Mouse (Mus musculus) adrenal gland, postnatal 36 days (tissue): ENCODE results near the gene Znfx1. TPM values are rescaled to one million over a fixed set of nuclear protein-coding genes. Genes with fewer than 3 reads are reported as not detected.
"Not testable (repeated sequence)": the region's sequence is repeated elsewhere in the genome, so short reads cannot be mapped to it uniquely, and the experiment has no call there.

Source experiments
- DNase-seq, 2 experiments: peaks; one replicate each; pipeline ENCODE4 v3.0.0; 2021; ENCODE audit warnings: mixed read lengths in 1 of 2
- total RNA-seq, 2 experiments: library from RNA; stranded (reverse); gene quantifications; 2 replicates each; pipeline ENCODE4 v1.2.3; 2021

The Znfx1 gene
- total RNA-seq, 2 experiments from 2014 or later, result 50.0 to 57.8 TPM

DNA sequence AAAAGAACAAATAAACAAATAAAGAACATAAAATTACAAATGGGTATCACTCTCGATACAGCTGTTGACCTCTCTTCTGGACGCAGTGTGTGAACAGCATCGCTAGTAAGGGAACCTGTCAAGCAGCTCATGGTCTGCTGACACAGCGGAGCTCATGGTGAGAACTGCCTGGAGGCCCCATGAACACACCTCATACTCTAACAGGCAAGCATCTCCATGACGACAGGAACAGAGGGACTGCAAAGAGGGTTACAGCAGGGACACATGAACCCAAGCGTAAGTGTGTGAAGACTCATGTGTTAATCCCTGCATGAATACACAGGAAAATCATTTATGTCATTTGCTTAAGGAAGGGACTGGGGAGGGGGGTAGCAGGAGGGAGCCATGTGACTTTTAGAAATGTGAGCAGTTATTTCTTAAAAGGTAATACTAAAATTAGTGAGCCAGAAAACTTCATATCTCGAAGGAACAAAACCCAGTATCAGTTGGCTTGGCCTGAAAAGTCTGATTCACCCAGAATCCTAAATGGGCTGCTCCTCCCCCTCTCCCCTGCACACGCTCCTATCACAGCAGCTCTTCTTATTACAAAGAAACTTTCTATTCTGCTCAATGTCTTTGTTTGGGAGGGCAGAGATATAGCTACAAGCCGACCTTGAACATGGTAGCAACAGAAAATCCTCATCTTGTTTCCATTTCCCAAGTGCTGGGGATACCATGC lies 9.5 kb downstream of the Znfx1 start:
- no peak for DNase-seq

DNA sequence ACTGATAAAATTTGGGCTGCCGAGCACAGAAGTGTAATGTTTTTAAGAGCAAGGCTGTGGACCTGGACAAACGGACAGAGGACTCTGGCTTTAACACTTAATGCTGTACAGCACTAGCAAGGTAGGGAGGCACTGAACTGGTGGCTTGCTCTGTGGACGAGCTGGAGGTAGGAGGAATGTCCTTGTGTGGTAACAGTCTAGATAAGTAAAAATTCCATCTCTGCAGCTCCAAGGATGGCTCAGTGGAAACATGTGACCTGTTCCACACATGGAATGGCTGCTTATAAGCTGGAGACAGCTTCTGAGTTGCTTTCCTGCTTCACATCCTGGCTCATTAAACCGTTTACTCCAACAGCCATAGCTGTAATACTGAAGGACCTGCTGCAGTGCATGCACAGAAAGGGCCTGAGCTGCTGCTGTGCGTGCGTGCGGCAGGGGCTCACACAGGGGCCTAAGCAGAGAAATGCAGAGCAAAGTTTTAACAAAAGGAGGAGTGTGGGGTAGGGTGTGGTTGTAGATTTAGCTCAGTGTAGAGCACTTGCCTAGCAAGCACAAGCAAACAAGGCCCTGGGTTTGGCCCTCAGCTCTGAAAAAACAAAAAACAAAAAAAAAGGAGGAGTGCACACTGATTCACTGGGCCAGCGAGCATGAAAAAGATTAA lies 14.0 kb downstream of the Znfx1 start:
- DNase-seq, result no peak

DNA sequence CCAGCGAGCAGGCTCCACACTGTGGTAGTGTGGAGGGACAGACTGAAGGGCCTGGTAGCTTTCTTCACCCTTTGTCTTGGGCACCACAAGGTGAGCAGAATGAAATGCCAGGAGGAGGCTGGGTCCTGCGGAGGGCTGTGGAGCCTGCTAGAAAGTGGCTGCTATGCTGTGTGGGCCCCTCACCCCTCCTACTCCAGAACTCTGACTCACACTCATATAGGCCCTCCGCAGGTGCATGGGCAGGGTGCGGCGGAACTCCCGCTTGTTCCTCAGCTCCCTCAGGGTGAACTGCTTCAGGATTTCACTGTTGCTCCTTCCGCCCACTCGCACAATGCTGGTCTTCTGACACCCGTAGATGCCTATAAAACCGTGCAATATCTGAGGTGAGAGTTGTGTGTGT lies 14.6 kb downstream of the Znfx1 start:
- DNase-seq, result no peak

DNA sequence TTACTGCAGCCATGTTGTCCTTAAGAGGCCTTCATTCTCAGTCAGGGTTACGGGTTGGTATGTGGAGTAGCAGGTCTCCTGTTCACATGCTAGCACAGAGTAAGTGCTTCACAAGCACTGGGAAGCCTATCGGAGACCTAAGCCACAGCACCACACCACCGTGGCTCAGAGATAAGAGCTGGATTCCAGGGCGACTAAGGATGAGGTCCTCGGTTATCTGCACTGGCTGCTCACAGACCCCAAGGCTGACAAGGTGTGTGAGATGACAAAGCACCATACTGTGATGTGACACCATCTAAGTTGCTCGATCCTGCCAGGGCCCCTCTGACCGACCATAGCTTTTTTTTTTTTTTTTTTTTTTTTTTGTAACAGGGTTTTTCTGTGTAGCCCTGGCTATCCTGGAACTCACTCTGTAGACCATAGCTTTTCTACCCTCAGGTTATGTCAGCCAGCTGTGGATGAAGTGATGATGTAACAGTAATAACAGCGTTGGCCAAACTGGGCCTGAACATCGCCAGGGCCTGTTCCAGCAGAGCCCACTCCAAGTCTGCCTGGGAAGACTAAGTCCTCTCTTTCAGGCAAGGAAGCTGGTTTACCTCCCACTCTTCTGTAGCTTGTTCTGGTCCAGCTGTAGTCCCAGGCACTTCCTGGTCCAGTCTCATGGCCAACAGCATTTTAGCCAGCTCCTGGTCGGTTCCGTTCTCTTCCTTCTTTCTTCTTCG lies 19.3 kb downstream of the Znfx1 start:
- no peak for DNase-seq

DNA sequence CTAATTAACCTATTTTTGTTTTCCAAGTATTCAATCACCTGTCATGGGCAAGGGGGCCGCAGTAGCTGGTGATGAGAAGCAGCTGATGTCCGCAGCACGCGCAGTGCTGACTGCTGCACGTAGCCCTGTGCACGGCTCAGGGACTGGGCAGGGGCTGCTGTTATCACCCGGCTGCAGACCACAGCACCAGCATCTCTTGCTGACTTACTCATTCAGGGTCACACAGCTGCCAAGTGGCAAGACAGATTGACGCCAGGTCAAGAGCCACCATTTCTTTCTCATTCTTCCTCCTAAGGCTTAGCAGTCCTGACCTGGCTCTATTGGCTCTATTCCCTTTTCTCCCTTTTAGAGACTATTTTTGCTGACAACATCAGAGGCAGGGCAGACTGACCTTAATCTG lies 23.4 kb downstream of the Znfx1 start:
- peak; percentile 40 to 43 for DNase-seq

DNA sequence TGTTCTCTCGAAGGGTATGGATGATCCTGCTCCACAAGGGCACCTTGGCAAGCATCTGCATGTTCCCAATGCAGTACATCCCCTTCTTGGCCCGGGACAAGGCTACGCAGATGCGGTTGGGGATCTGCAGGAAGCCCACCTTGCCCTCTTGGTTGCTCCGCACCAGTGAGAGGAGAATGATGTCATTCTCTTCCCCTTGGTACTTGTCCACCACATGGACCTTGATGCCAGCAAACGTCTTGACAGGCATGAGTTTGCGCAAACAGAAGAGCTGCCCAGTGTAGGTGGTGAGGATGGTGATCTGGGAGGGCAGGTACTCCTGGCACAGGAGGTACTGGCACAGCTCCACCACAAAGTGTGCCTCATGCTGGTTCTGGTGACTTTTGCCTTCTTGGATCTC lies 24.1 kb downstream of the Znfx1 start:
- no peak for DNase-seq

DNA sequence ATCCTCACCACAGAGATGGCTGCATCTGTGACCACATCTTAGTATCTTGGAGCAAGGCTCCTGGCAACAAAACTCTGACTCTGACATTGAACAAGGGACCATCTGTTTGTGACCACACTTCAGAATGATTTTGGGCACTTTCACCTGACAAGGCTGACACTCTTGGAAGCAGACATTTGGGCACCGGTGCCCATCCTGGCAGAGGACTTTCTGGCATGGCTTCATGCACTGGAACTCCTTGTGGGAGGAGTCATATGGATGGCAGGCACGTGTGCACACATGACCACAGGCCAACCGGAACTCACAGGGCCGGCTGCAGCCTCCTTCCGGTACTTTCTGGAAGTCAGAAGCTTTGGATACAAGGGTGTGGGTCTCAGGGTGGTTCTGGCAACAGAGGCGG lies 24.5 kb downstream of the Znfx1 start:
- DNase-seq, result no peak

DNA sequence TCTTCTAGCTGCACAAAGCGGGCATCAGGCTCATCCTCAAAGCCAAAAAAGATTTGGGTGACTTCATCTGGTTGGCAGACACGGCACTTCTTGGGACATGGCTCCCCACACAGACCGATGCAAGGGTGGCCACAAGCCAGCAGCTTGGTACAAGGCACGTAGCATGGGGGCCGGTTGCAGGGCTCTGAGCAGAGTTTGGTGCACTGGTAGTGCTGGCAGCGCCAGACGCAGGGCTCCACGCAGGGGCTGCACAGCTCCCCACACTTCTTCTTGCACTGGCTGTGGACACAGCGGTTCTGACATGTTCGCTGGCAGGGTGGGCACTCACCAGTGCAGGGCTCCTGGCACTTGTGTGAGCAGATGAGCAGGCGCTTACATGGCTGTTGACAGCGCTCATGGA lies 25.1 kb downstream of the Znfx1 start:
- DNase-seq, result no peak

DNA sequence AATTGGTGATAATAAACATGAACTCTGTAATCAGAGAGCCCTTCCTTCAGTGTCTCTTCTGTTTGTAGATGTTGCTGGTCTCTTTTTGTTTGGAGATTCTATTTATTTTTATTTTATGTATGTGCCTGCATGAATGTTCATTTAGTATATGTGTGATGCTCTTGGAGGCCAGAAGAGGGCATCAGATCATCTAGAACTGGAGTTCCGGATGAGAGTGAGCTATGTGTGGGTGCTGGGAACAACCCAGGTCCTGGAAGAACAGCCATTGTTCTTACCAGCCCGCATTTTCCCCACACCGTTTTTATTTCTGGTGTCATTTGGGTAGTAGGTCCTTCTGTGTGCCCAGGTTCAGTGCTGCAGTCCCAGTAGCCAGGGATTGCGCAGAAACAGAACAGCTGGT lies 32.3 kb downstream of the Znfx1 start:
- DNase-seq, result no peak

DNA sequence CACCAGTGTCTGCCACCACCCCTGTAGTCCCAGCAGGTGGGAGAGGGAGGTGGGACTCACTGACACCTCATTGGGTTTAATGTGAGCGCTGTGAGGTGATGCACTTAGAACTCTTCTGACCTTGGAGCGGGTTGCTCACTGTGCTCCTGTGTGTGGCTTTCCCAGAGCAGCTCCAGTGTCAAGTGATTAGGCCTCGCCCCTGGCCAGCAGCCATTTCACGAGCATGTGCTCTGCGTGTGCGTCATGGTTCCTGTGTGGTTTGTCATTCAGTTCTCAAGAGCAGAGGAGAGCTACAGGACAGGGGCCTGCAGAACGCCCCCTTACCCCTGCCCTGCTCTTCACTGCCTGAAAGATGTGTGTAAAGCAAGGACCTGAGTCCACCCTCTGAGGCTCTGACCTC lies 34.3 kb downstream of the Znfx1 start:
- DNase-seq, result peak; percentile 64 to 67

DNA sequence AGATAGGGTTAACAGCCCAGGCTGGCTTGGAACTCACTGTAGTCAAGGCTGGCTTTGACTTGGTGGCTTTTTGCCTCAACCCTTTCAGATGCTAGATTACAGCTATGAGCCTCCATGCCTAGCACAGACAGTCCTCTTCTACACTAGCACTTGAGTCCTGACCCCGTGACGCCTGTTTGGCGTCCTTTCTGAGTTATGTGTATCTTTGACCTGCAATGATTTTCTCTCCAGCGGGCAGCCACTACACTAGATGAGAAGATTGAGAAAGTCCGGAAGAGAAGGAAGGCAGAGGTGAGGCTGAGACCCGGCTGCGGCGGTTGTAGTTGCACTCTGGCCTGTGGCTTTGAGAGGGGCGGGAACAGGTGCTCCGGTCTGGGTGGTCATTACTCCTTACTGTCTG lies 43.4 kb downstream of the Znfx1 start:
- no peak for DNase-seq

DNA sequence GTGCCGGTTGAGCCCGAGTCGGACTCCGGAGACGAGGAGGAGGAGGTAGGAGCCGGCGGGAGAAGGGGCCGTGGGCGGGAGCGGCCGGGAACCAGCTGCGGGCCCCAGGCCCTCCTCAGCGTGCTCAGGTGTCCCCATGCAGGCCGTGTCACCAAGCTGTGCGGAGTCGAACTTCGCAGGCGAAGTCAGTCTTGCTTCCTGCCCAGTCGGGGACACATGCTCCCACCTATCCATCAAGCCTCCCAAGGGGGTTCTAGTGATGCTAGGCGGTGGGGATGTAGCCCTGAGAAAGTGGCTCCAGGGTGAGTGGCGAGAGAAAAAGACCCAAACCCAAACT lies 47.5 kb downstream of the Znfx1 start:
- no peak for DNase-seq

DNA sequence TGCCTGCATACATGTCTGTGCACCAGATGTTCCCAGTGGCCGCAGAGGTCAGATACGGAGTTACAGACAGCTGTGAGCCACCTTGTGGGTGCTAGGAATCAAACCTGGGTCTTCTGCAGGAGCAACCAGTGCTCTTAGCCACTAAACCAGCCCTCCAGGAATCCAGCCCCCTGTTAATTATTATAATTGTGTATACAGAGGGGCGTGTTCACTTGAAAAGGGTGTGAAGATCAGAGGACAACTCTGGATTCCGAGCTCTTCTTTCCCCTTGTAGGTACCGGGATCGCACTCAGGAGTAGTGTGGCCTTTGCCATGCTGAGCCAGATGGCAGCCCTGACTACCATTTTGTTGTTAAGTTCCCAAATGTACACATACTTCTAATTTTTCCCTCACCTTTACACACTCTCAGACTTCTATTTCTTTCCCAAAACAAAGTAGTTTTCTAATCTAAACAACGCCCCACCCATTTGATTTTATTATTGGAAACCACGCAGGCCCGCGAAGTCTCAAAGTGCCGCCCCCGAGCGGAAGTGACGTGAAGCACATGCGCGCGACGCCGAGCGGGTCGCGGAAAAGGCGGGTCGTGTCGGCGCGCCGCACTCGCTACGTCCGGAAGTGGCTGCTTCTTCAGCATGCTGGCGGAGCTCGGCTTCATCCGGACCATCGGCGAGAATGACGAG lies 48.0 kb downstream of the Znfx1 start, which contains the start of gene Ddx27:
Gene Ddx27 (plus strand): TSS at position 492 of the 680 bp plus-strand sequence.
- peak; percentile 94 to 95 for DNase-seq

DNA sequence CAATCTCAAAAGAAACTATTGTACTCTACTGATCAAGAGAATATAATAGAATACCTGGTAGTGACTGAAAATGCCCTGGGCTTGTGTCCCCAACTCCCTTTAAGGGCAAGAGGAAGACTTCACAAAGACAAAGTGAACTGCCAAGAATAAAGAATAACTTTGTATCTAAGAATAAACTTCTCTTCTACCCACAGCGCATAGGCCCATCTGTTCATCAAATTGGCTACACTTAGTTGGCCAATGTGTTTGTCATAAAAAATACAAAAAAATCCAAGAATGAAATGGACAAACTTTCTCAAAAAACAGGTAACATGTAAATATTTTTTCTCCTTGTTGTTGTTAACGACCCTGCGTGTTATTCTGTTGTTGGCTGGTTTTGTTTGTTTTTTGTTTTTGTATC lies 52.3 kb downstream of the Znfx1 start:
- DNase-seq, result no peak

DNA sequence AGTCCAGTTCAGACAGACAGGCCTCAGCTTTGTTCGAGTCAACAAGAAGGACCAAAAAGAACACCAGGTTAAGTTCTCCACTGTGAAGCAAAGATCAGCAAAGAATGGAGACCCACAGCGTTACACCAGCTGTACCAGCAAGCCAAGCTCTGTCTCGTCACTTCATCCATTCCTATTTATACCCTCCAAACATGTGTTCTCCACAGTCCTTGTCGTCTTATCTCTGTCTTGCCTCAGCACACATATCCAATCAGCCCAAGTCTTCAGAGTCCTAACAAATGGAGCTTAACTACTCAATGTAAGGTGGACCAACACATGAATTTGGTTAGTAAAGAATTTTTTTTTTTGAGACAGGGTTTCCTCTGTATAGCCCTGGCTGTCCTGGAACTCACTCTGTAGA lies 53.3 kb downstream of the Znfx1 start:
- no peak for DNase-seq

DNA sequence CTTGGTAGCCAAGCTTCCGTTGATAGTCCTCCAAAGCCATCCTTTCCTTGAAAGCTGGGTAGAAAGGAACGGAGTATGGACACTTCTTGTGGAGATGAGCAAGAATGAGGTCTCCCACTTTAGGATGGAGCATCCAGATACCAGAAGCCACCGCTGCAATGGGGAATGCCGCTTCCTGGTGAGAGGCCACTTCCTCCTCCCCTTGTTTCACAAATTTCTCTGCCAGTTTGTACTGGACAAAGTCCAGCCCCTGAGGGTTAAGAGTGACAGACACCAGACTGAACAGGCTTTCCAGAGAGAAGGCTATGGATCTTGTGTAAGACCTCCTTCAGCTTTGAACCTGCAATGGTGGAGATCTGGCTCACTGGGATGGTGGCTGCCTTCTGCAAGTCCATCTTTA lies 55.2 kb downstream of the Znfx1 start:
- DNase-seq, result not testable (repeated sequence)

DNA sequence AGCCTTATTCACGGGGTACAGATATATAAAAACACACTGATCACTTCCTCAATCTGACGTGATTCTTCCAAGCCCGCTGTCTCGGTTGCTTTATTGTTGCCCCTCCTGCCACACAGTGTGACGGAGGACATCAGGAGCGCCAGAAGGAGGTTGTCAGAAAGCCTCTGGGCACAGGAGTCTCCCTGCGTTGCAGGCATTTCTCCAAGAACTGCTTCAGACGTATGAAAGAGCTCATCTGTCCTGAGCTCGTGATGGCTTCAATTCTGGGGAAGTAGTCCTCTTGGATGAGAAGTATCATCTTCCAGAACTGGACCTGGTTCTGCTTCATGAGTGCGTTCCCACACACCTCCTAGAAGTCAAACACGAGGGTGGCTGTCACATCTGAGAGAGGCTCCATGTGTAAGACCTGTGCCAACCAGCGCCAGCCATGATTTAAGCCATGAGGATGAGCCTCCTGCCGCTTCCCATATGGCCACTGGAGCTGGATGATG lies 55.8 kb downstream of the Znfx1 start:
- no peak for DNase-seq

DNA sequence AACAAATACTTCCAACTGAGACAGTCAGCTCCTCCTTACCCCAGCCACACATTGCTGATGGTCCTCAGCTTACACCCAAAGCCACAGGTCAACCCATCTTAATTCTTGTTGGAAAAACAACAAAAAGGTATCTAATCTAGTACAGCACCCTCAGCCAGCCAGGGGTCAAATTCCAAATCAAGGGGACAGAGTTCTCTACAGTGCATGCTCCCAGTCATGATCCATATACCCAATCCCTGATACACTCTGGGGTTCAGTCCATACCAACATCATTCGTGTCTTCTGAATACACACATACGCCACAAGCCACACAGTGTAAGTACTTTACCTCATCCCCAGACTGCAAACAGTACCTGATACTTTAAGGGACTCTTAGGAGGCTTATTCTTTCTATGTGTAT lies 56.5 kb downstream of the Znfx1 start:
- no peak for DNase-seq

DNA sequence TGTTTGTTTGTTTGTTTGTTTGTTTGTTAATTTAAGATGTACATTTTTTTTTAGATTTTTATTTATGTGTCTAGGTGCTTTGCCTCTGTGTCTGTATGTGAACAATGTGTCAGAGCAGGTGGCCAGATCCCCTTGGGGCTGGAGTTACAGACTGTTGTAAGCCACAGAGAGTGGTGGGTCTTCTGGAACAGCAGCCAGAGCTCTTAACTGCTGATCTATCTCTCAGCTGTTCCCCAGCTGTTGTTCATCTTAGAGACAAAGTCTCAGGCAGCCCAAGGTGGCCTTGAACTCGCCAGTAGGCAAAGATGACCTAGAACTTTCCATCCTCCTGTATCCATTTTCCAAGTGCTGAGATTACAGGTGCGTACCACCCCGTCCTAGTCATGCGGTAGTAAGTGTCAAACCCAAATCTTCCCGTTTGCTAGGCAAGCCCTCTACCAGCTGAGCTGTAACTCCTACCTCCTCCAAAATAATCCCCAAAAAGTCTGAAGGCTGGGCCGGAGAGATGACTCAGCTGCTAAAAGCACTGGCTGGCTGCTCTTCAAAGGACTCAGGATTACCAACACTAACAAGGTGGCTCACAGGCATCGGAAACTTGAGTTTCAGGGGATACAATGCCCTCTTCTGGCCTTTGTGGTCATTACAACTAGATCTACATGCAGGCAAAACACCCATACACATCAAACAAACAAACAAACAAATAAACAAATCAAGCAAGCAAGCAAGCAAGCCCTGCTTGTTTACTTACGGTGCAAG lies 58.5 kb downstream of the Znfx1 start:
- peak; percentile 72 to 80 for DNase-seq

DNA sequence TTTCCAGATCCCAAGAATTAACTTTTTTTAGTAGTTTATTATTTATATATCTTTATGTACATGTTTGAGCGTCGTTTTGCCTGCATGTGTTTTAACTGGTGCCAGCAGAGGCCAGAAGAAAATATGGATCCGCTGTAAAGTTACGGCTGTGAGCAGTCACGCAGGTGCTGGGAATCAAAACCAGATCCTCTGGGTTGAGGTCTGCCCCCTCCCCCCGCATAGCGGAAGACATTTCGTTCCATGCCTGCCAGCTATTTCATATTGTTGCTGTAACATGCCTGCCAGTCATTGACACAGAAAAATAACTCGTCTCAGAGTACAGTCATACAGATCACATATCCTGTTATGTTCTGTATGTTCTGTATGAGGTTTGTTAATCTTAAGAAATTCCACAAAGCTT lies 61.3 kb downstream of the Znfx1 start:
- DNase-seq, result no peak

DNA sequence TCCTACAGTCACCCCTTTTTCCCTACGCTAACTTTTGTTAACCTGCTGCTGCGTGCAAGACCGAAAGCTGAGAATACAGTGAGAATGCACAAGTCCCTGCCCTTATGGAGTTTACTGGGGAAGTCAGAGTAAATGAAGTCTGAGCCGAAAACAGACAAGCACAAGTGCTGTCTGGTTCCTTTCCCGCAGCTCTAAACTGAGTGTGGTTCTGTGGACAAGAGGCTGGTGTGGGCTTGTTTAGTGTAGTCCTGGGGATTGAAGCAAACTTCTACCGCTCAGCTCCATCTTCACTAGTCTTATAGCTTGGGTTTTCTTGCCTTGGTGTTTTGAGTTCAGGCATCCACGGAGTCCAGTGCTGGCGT lies 66.3 kb downstream of the Znfx1 start:
- DNase-seq, result no peak
